Mouse (Mus musculus): ENCODE results near the gene Plvap.

Plvap gene

DNA sequence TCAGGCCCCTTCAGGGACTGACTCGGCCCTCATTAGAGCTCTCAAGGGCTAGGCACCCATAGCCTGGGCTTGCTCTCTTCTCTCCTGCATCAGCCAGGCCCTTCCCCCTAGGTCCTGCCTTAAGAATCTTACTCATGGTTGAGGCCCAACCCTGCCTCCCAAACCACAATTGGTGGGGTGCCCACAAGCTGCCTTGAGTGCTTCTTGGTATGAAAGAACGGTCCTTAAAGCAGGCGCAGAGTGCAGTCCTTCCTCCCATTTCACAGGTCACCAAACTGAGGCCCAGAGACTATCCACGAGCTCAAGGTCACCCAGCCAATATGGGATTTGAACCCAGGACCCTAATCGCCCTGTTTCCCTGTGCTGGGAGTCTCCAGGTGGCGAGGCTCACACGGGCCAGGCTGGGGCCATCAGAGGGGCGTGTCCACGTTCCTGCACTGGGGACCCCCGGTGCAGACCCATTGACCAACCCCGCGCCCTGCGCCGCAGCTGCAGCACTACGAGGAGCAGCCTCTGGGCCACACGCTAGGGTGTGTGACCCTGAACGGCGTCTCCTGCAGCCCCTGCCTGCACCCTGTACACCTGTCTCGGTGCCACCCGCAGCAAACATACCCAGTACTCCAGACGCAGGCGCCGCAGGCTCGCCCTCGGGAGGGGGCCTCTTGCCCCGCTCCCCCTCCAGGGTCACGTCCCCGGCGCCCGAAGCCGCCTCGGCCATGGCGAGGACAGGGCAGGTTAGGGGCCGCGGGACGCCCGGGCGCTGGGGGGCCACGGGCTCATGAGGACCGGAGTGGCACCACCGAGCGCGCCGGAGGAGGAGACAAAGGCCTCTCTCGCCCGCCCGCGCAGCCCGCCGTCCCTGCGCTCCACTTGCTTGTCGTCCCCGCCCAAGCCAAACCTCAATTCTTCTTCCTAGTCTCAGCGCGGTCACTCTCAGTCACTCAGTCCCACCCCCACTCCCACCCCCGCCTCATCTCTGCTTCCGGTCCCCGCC is 26.1 kb downstream of the Plvap start, which contains the start of gene Ano8:
Ano8 (minus strand) TSS at position 822 of the 994 bp plus-strand sequence.
- peak; percentile 92 for DNase-seq

DNA sequence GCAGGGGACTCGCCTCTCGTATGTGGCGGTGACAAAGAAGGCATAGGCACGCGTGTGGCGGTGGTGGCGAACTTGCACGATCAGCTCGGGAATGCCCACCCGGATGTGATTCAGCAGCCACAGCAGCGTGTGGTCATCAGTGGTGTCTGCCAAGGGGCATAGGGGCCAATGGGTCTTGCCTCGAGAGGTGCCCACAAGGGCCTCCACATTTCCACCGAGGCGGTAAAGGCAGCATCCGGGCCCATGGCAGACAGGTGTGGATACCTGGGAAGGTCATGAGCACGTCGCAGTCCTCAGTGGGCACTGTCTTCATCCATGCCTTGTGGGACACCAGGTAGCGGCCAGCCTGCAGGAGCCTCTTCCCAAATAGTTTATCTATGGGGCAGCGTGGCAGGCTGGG is 26.8 kb downstream of the Plvap start:
- no peak for DNase-seq

DNA sequence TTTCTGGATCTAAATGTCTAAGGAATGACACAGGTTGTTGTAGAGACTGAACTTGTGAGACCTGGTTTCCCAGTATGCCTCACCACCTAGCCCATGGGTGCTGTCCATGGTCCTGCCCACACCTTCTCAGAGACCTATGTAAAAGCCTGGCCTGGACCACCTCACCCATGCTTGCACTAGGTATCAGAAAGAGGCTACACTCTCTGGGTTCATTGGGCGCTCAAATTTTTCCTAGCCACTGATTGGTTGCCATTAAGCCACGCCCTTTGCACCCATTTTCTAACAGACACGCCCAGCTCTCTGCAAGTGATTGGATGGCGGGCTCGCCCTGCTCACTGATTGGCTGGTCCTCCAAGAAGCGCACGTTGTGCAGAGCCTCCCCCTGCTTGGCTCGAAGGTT is 27.6 kb downstream of the Plvap start:
- DNase-seq = no peak

DNA sequence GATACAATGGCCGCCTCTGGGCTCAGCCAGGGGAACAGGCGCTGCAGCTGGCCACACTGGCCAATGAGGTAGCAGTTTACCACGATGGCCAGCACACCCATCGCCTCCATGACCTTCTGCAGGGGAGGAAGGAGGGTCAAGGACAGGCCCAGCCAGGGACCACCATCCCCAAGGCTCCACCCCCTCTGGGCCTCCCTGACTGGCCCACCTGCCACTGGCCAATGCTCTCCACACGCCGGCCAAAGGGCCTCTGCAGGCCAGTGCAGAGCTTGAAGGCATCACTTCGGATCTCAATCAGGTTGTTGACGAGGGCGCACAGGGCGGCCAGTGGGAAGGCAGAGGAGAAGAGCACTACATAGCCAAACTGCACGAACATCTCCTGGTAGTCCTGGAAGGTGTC is 32.6 kb downstream of the Plvap start:
- no peak for DNase-seq

DNA sequence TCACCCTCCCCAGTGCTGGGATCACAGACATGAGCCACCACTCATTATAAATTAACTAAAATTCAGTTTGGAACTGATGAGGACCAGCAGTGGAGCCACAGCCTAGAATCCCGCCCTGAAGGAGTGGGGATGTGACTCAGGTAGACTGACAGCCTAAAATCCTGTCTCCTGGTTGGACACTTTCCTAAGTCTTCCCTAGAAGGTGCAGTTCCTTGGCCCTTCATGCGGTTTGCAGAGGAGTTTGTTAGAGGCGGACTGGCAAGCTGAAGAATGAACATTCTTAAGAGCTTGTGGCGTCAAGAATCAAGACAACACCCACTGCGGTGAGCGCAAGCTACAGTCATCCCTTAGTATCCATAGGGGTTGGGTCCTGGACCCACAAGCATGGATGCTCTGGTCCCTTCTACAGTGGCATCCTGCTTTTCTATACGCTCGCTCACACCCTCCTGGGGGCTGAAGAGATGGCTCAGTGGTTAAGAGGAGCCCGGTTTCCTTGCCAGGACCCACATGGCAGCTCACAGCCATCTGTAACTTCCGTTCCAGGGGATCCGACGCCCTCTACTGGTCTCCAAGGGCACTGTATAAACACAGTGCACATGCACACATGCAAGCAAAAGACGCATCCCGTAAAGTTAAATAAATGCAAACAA is 34.2 kb downstream of the Plvap start:
- DNase-seq = no peak

DNA sequence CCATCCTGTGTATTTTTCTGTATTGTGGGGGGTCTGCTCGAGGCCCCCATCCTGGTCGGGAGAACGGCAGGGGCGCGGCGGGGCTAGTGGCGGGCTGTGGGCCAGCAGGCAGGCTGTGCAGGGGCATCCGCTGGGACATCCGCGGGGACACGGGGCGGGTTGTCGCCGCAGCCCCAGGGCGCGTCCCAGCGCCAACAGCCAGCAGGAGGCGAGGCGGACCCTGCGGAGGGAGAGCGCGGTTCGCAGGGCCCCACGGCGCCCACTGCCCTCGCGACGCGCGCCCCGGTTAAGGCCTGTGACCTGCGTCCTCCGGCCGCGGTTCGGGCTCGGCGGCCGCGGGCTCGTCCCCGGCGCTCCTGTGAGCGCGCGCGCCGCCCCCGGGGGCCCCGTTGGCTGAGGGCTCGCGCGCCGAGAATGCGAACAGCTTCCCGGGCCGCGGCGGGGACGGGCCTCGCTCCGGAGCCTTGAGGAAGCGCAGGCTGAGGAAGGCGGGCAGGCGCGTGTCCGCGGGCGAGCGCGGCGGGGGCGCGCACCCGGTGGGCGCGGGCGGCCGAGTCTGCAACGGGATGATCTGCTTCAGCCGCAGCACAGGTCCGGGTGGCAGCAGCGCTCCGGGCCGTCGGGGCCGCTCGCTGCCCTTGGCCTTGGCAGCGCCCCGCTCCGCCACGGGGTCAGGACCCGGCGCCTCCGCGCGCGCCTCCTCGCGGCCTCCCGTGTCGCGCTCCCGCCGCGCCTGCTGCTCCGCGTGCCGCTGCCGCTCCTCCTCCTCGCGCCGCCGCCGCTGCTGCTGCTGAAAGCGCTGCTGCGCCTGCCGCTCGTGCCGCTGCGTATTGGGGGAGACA is 35.2 kb downstream of the Plvap start:
- DNase-seq = peak; percentile 85

DNA sequence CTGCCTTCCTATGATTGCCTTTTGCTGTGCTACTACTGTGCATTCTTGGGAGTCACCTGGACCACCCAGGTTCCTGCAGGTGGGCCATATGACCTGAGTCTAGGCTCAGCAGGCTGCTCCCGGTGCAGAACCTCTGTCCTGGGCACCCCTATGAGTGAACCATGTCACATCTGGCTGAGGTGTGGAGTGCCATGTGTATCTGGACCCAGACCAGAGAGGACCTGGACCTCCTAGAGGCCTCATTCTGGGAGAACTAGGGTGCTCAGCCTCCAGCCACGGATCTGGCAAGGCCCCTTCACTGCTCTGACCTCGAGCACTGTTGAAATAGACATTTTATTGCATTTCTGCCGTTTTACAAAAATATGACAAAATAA is 35.9 kb downstream of the Plvap start:
- DNase-seq = no peak

DNA sequence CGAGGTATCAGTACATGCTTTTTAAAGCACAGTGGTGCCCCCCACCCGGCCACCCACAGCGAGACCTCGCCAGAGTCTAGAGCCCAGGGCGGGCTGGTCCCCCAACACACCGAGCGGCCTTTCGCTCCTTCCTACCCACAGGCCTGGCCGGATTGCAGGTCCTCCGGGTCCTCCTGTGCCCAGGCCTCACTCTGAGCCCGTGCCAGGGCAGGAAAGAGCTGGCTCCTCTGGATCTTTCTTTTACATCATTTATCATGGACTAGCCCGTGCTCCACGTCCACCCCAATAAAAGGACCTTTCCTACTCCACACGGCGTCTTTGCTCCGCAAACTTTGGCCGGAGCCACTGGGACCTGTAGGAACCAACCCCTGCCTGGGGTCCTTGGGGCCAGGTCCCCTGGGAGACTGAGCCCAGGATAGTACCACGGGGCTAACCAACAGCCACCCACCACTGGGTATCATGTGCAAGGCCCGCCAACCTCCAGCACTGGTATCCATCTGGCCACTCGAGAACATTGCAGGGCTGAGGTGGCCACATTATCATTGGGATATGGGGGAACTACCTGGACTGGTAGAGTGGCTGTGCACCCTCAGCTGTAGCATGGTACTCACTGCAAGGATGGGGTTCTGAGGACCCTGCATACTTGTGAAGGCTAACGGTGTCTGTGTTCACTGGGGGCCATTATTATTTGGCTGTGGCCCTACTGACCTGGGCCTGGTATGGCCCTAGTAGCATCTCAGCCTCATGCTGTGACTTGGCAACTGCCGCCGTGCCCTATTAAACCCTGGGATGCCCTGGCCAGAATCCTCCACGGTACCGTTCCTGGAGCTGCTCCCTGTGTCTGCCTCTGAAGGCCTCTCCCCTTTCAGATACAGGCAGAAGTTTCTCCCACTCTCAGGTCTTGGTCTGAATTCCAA is 36.5 kb downstream of the Plvap start:
- DNase-seq = no peak

DNA sequence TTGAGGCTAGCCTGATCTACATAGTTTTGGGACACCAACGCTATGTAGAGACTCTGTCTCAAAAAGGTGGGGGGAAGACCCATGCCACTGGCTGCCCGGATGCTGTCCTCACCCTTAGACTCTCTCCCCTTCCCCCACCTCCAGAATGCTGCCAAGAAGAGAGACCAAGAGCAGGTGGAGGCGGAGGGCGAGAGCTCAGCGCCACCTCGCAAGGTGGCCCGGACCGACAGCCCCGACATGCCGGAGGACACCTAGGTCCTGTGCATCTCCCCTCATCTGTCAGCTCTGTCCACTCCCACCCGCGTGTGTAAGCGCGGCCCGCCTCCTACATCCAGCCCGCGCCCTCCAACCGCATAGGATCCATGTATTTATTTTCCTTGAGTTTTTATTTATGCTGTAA is 37.2 kb downstream of the Plvap start:
- DNase-seq = no peak

DNA sequence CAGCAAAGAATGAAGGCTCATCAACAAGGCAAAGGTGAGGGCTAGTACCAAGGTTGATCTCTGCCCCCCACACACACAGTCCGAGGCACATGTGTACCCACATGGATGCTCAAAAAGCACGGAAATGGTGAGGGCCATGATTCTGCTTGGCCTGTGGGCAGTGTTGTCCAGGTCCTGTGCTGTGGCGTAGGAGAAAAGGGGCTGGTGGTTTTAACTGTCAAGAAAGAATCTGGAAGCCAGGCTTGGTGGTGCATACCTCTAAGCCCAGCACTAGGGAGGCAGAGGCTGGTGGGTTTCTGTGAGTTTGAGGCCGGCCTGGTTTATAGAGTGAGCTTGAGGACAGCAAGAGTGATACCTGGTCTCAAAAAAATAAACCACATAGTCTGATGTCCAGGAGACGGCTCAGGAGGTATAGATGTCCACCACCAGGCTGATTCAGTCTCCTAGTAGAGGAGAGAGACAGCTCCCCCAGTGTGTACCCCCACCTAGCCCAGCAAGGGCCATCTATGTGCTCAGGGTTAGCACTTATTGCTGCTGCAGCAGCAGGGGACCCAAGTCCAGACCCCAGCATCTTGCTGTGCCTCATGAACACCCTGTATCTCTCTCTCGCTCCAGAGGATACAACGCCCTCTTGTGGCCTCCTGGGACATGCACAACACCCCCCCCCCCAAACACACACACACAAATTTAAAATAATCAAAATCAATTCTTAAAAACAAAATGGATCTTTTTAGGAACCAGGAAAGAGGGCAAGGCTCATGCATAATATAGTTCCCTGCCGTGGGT is 38.8 kb downstream of the Plvap start:
- DNase-seq = no peak

DNA sequence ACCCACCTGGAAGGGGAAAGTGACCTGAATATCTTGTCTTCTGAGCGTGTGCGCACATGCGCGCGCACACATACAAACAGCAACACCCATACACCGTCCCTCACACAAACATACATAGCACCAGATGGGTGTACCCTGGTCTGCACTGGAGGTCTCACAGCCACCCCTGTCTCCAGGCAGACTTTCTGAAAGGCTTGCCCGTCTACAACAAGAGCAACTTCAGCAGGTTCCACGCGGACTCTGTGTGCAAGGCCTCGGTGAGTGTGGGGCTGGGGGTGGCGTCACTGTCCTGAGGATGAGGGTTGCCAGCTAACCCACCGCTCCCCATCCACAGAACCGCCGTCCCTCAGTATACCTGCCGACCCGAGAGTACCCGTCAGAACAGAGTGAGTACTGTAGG is 39.7 kb downstream of the Plvap start:
- DNase-seq = no peak

DNA sequence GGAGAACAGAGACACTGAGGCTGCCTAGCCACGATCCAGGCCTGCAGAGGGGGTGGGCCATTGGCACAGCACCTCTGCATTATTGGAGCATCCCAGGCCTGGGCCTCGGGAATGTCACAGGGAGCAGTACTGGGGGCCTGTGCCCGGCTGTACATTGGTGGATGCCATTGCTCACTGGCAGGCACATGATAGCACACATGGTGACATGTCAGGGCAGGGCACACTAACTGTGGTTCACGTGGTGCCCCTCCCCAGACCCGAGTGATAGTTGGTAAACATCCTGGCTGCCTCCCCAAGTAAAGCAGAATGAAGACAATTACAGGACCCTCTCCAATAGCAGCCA is 40.7 kb downstream of the Plvap start:
- no peak for DNase-seq

DNA sequence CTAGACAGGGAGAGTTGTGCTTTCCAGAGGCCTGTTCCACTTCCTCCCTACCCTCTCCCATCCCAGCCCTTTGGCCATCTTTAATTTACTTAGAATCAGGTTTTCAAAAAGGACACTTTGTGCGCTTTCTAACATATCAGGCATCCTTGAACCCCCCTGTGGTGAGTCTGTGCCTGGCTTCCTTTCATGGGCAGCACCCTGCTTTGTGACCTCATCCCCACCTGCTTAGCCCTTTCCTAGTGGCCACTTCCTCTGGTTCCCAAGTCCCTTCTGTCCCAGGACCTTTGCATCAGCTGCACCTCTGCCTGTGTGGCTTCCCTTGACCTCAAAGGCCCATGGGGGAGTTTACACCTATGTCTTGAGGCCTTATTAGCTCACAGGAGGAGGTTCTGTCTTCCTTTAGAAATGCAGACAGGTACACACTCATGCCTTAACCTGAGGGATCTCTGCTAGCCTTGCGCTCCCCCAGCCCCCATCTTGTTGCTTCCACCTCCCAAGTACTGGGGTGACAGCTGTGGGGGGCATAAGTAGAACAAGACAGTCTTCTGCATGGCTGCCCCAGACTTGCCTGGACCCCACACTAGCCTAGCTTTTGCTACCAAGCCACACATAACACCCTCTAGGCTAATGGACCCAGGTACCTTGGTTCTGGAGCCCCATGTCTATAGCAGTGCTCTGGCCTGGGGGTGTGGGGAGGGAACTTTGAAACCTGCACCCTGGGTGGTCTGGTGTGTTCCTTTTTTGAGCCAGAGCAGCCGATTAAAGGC is 41.2 kb downstream of the Plvap start:
- no peak for DNase-seq

DNA sequence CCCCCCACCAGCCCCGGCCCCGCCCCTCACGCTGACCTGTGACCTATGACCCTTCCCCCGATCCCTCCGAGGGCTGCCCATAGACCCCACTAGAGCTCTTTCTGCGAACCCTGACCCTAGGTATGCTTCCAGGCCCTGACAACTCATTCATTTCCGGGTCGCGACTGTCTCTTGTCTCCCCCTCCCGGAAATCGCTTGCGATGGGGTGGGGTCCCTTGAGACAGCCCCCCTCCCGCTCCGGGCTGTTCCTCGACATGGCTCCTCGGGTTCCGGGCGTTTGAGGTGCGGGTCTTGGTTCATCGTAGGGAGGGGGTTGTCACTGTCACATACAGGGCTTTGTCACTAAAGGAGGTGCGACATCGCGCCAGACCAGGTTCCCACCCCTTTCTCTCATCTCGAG is 42.1 kb downstream of the Plvap start:
- DNase-seq = peak; percentile 61

DNA sequence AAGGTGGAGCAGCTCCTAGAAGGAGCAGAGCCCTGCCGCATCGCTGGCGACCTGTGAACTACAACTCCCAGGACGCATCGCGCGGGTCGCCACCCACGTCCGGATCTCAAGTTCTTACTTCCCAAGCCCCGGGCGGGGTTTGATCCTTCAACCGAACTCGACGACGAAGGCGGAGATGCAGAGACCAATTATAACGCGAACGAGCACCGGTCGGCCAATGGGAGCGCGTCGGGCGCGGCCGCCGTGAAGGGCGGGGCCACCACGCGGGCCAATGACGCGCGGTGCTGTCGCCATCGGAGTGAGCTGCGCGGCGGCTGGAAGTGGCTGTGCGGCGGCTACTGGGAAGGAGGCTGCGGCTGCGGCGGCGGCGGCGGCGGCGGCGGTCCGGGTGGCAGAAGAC is 42.6 kb downstream of the Plvap start, which contains the start of gene Dda1:
Dda1 (plus strand) TSS at position 284 of the 400 bp plus-strand sequence.
- DNase-seq = peak; percentile 100

DNA sequence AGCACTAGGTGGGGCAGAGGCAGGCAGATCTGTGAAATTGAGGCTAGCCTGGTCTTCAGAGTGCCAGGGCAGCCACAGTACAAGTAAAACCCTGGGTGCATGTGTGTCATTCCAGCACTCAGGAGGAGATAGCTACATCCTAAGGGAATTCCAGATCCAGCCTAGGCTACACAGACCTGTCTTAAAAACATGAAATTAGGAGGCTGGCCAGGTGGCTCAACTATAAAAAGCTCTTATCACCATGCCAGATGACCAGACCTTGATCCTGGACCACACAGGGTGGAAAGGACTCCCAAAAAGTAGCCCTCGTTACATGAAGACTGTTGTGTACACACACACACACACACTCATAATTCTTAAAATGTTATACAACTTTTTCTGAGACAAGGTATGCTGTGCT is 43.6 kb downstream of the Plvap start:
- no peak for DNase-seq

DNA sequence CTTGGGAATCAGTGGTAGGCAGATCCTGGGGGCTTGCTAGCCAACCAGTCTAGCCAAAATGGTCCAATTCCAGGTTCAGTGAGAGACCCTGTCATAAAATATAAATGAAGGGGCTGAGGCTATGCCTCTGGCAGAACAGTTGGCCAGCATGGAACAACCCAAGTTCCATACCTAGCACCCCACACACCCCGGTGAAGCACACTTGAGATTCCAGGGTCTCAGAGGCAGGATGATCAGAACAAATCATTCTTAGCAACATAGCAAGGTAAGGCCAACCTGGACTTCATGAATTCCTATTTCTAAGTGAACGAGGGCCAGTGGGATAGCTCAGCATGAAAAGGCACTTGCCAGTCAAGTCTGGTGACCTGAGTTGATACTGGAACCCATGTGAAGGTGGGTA is 44.4 kb downstream of the Plvap start:
- DNase-seq = no peak

DNA sequence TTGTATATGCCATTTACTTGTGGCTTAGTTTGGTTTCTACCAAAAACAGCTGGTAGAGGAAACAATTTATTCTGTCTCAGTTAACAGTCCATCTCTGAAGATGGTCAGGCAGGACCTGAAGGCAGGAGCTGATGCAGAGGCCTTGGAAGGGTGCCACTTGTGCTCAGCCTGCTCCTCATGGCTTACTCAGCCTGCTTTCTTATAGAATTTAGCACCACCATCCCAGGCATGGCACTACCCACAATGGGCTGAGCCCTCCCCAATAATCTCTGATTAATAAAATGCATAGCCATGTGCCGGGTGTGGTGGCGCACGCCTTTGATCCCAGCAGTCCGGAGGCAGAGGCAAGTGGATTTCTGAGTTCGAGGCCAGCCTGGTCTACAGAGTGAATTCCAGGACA is 45.4 kb downstream of the Plvap start:
- no peak for DNase-seq

DNA sequence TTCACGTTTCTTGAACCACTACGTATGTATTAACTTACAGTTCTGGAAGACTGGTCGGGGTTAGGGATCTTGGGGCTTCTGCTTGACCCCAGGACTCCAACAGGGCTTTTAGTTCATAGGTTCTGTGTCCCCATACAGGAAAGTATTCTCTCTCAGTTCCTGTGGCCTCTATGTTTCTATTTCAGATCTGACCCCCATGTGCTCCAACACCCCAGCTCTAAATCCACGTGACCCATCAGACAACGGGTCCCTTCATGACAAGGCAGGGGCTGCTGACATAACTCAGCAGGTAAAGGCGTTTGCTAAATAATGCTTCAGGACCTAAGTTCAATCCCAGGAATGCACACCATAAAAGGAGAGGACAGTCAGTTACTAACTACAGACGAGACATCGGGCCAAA is 45.8 kb downstream of the Plvap start:
- no peak for DNase-seq
